Mouse (Mus musculus) MEL (cell line): ENCODE results near the gene Tmem234. TPM values are rescaled to one million over a fixed set of nuclear protein-coding genes. Genes with fewer than 3 reads are reported as not detected.

Source experiments
- DNase-seq: peaks from one replicate; pipeline ENCODE4 v3.0.0; 2011; ENCODE audit warnings: low read depth, low spot score
- H3K27ac ChIP-seq: 2 replicates; pipeline ENCODE4 v1.5.1; 2012; ENCODE audit warnings: low read depth, mild to moderate bottlenecking, control low read depth, low read length, moderate library complexity; ENCODE audit not compliant: control insufficient read depth
- H3K27me3 ChIP-seq, 2 experiments: fragments of 150-350 bp in 1 of 2; sonication (generic) in 1 of 2; 2 replicates each; pipeline ENCODE4 v1.6.1; 2012; ENCODE audit warnings: low read length in 2 of 2, mild to moderate bottlenecking in 2 of 2, improper control_type of control experiment in 1 of 2, moderate library complexity in 1 of 2; ENCODE audit not compliant: insufficient read depth in 2 of 2, control insufficient read depth in 1 of 2
- H3K36me3 ChIP-seq, 2 experiments: 2 replicates each; pipeline ENCODE4 v1.6.1; 2012 to 2014; ENCODE audit warnings: low read length in 2 of 2, improper control_type of control experiment in 1 of 2, inconsistent platforms in 1 of 2, mild to moderate bottlenecking in 1 of 2; ENCODE audit not compliant: insufficient read depth in 2 of 2, control insufficient read depth in 1 of 2
- H3K4me1 ChIP-seq, 2 experiments: fragments of 150-350 bp in 1 of 2; sonication (generic) in 1 of 2; 2 replicates each; pipeline ENCODE4 v1.6.1; 2012; ENCODE audit warnings: low read length in 2 of 2, improper control_type of control experiment in 1 of 2, mild to moderate bottlenecking in 1 of 2; ENCODE audit not compliant: insufficient read depth in 2 of 2, control insufficient read depth in 1 of 2
- H3K4me3 ChIP-seq, 2 experiments: fragments of 150-350 bp in 1 of 2; sonication (generic) in 1 of 2; 2 replicates each; pipeline ENCODE4 v1.5.1; 2012; ENCODE audit warnings: low read depth in 2 of 2, low read length in 2 of 2, mild to moderate bottlenecking in 2 of 2, moderate library complexity in 2 of 2, control low read depth in 1 of 2, improper control_type of control experiment in 1 of 2; ENCODE audit not compliant: control insufficient read depth in 1 of 2, insufficient read depth in 1 of 2
- H3K79me2 ChIP-seq: 2 replicates; pipeline ENCODE4 v1.6.1; 2012; ENCODE audit warnings: mild to moderate bottlenecking, low read length, moderate library complexity; ENCODE audit not compliant: control insufficient read depth, poor library complexity, insufficient read depth
- H3K9ac ChIP-seq: 2 replicates; pipeline ENCODE4 v1.6.1; 2012; ENCODE audit warnings: low read depth, mild to moderate bottlenecking, control low read depth, low read length, moderate library complexity; ENCODE audit not compliant: control insufficient read depth, poor library complexity, severe bottlenecking
- H3K9me3 ChIP-seq: fragments of 150-350 bp; sonication (generic); replicated peaks from 2 replicates; pipeline ENCODE4 v1.6.1; 2012; ENCODE audit warnings: mild to moderate bottlenecking, low read length, improper control_type of control experiment, moderate library complexity; ENCODE audit not compliant: insufficient read depth
- CTCF ChIP-seq, 3 experiments: IDR thresholded peaks in 2 of 3; conservative IDR thresholded peaks in 1 of 3; 2 replicates each; pipeline ENCODE4 v1.5.1; 2011 to 2012; ENCODE audit warnings: low read length in 3 of 3, low read depth in 2 of 3, mild to moderate bottlenecking in 2 of 3, improper control_type of control experiment in 1 of 3, inconsistent platforms in 1 of 3, mixed read lengths in 1 of 3, moderate library complexity in 1 of 3; ENCODE audit not compliant: control insufficient read depth in 1 of 3, insufficient read depth in 1 of 3, poor library complexity in 1 of 3, severe bottlenecking in 1 of 3
- ELF1 ChIP-seq: IDR thresholded peaks from 2 replicates; pipeline ENCODE4 v1.6.1; 2014; ENCODE audit warnings: low read depth, mild to moderate bottlenecking, inconsistent platforms, low read length, improper control_type of control experiment, moderate library complexity
- EP300 ChIP-seq, 2 experiments: IDR thresholded peaks; 2 replicates each; pipeline ENCODE4 v1.6.1; 2011; ENCODE audit warnings: improper control_type of control experiment in 2 of 2, low read length in 2 of 2, low read depth in 1 of 2, mild to moderate bottlenecking in 1 of 2
- ETS1 ChIP-seq: IDR thresholded peaks from 2 replicates; pipeline ENCODE4 v1.6.1; 2012; ENCODE audit warnings: low read depth, mild to moderate bottlenecking, inconsistent platforms, low read length, improper control_type of control experiment, moderate library complexity
- GABPA ChIP-seq: IDR thresholded peaks from 2 replicates; pipeline ENCODE4 v1.6.1; 2012; ENCODE audit warnings: low read depth, mild to moderate bottlenecking, inconsistent platforms, low read length, improper control_type of control experiment, moderate library complexity
- GATA1 ChIP-seq: IDR thresholded peaks from 2 replicates; pipeline ENCODE4 v1.6.1; 2011; ENCODE audit warnings: low read depth, low read length, improper control_type of control experiment
- HCFC1 ChIP-seq: IDR thresholded peaks from 2 replicates; pipeline ENCODE4 v1.6.1; 2012; ENCODE audit warnings: low read depth, mild to moderate bottlenecking, inconsistent platforms, low read length, improper control_type of control experiment, moderate library complexity
- MAFK ChIP-seq: IDR thresholded peaks from 2 replicates; pipeline ENCODE4 v1.6.1; 2011; ENCODE audit warnings: low read depth, mild to moderate bottlenecking, low read length, improper control_type of control experiment, borderline replicate concordance
- MEF2A ChIP-seq: IDR thresholded peaks from 2 replicates; pipeline ENCODE4 v1.6.1; 2014; ENCODE audit warnings: low read depth, mild to moderate bottlenecking, inconsistent platforms, low read length, improper control_type of control experiment; ENCODE audit not compliant: poor library complexity, insufficient replicate concordance, severe bottlenecking; ENCODE audit errors: extremely low read depth
- MYB ChIP-seq: IDR thresholded peaks from 2 replicates; pipeline ENCODE4 v1.6.1; 2011; ENCODE audit warnings: mild to moderate bottlenecking, low read depth, low read length, improper control_type of control experiment
- NELFE ChIP-seq: IDR thresholded peaks from 2 replicates; pipeline ENCODE4 v1.6.1; 2011; ENCODE audit warnings: low read depth, low read length, improper control_type of control experiment
- POLR2A ChIP-seq, 2 experiments: IDR thresholded peaks; 2 replicates each; pipeline ENCODE4 v1.6.1; 2011 to 2012; ENCODE audit warnings: low read length in 2 of 2, mild to moderate bottlenecking in 2 of 2, control low read depth in 1 of 2, improper control_type of control experiment in 1 of 2, low read depth in 1 of 2, moderate library complexity in 1 of 2; ENCODE audit not compliant: control insufficient read depth in 1 of 2, insufficient read depth in 1 of 2, poor library complexity in 1 of 2
- POLR2AphosphoS5 ChIP-seq: IDR thresholded peaks from 2 replicates; pipeline ENCODE4 v1.6.1; 2012; ENCODE audit warnings: low read depth, borderline replicate concordance, mild to moderate bottlenecking, inconsistent platforms, low read length, moderate library complexity, mixed read lengths
- RCOR1 ChIP-seq: IDR thresholded peaks from 2 replicates; pipeline ENCODE4 v1.6.1; 2012; ENCODE audit warnings: low read depth, mild to moderate bottlenecking, inconsistent platforms, low read length, improper control_type of control experiment
- SMC3 ChIP-seq: IDR thresholded peaks from 2 replicates; pipeline ENCODE4 v1.6.1; 2011; ENCODE audit warnings: low read depth, low read length, improper control_type of control experiment
- TCF12 ChIP-seq: IDR thresholded peaks from 2 replicates; pipeline ENCODE4 v1.6.1; 2014; ENCODE audit warnings: low read depth, mild to moderate bottlenecking, inconsistent platforms, low read length, improper control_type of control experiment, moderate library complexity
- UBTF ChIP-seq: IDR thresholded peaks from 2 replicates; pipeline ENCODE4 v1.6.1; 2012; ENCODE audit warnings: low read depth, mild to moderate bottlenecking, inconsistent platforms, low read length, improper control_type of control experiment, moderate library complexity, borderline replicate concordance; ENCODE audit not compliant: insufficient read depth
- USF2 ChIP-seq, 2 experiments: IDR thresholded peaks; 2 replicates each; pipeline ENCODE4 v1.6.1; 2011 to 2012; ENCODE audit warnings: improper control_type of control experiment in 2 of 2, low read length in 2 of 2, borderline replicate concordance in 1 of 2, inconsistent platforms in 1 of 2, low read depth in 1 of 2, mild to moderate bottlenecking in 1 of 2; ENCODE audit not compliant: insufficient read depth in 1 of 2
- ZC3H11A ChIP-seq: IDR thresholded peaks from 2 replicates; pipeline ENCODE4 v1.6.1; 2012; ENCODE audit warnings: low read depth, mild to moderate bottlenecking, inconsistent platforms, low read length, improper control_type of control experiment
- ZKSCAN1 ChIP-seq: IDR thresholded peaks from 2 replicates; pipeline ENCODE4 v1.6.1; 2012; ENCODE audit warnings: low read depth, mild to moderate bottlenecking, inconsistent platforms, low read length, improper control_type of control experiment, moderate library complexity
- polyA plus RNA-seq, 2 experiments: library from polyadenylated mRNA; stranded (reverse) in 1 of 2; unstranded in 1 of 2; fragments of >175 nt in 1 of 2; fragments of >200 nt in 1 of 2; gene quantifications; 2 replicates each; pipeline versions ENCODE4 v1.2.1 to v1.2.4; 2012; ENCODE audit warnings: low replicate concordance in 2 of 2, low read depth in 1 of 2; ENCODE audit not compliant: insufficient read length in 2 of 2, insufficient read depth in 1 of 2, missing spikeins in 1 of 2
- total RNA-seq: library from RNA; depleted of rRNA; stranded (reverse); fragments of 300-350 nt; gene quantifications from 2 replicates; pipeline ENCODE4 v1.2.3, GENCODE M21; 2012

Tmem234 gene
- total and polyA plus RNA-seq, 3 experiments, result 148 to 220 TPM; not detected in 1

DNA sequence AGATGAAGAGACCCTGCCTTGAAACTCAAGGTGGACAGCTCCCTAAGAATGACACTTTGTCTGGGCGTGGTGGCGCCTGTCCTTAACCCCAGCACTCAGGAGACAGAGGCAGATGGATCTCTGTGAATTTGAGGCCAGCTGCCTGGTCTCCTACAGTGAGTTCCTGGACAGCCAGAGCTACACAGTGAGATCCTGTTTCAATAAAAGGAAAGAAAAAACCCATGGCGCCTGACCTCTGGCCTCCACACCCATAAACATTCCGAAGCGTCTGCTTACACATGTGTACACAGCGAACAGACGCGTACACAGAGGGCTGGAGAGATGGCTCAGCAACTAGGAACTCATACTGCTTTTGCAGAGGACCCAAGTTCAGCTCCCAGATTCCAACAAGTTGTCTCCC is 36.8 kb upstream of the Tmem234 start:
- no peak overlapping the region for H3K9ac ChIP-seq

DNA sequence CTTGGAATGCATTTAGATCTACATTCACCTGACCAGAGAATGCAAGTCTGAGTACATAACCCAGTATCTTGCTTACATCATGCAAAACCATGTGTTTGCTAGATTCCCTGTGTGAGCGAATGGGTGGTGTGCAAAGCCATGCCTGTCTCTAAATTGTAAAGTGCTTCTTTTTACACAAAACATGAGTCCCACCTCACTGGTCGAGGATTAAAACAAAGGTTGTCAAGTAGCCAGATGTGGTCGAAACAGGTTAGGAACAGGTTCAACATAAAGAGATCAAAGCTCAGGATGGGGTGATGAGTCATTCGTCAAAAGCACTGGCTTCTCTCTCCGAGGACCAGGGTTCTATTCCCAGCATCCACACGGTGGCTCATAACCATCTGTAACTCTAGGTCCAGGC is 35.3 kb upstream of the Tmem234 start:
- Histone ChIP-seq H3K9ac (no peak overlapping the region), H3K4me1 (no peaks in the 10 kb centered on the region), H3K9me3 (no peaks in the 10 kb centered on the region), H3K27me3 (no peaks in the 10 kb centered on the region; a peak in 2 of 4 replicates), H3K27ac (no peak overlapping the region), H3K4me3 (no peak overlapping the region), H3K79me2 (no peaks in the 10 kb centered on the region), H3K36me3 (no peaks in the 10 kb centered on the region)
- TF ChIP-seq NELFE, result no peak
- no peak for TF ChIP-seq ZKSCAN1
- no peak for TF ChIP-seq POLR2AphosphoS5
- no peak for DNase-seq

More for the DNA sequence above, 36.8 kb upstream of the Tmem234 start:
- Histone ChIP-seq H3K4me1 (no peaks in the 10 kb centered on the region), H3K27ac (no peak overlapping the region), H3K4me3 (no peak overlapping the region), H3K36me3 (no peaks in the 10 kb centered on the region), H3K9me3 (no peaks in the 10 kb centered on the region), H3K27me3 (no peaks in the 10 kb centered on the region; a peak in 2 of 4 replicates), H3K79me2 (no peaks in the 10 kb centered on the region)
- DNase-seq, result no peak
- TF ChIP-seq ZKSCAN1 (no peak), USF2 (IDR thresholded peaks at IDR 0.05; ENCODE audit: borderline replicate concordance in 1 of 2, insufficient read depth in 1 of 2, low read depth in 1 of 2, low read length in 2 of 2) (no peak), POLR2A (IDR thresholded peaks at IDR 0.05; ENCODE audit: control insufficient read depth in 1 of 2, insufficient read depth in 1 of 2, low read depth in 1 of 2, low read length in 2 of 2, poor library complexity in 1 of 2) (no peak), RCOR1 (no peak), ELF1 (no peak)

DNA sequence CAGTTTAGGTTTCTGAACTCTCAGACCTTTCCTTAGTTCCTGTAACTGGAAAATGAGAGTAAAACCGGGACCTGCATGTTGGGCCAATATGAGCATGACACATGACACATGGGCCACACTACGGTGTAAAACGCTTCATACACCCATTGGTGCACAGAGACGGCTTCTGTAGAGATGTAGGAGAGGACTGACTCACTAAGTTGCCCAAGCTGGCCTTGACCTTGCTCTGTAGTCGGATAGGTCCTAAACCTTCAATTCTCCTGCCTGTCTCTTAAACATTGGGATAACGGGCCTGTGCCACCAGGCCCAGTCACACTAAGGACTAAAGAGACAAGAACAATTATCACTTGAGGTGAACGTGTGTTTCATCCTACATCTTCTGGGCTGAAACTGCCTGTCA is 32.1 kb upstream of the Tmem234 start:
- no peak for DNase-seq
- Histone ChIP-seq H3K9ac (no peak overlapping the region), H3K9me3 (no peaks in the 10 kb centered on the region), H3K79me2 (no peaks in the 10 kb centered on the region), H3K27ac (no peak overlapping the region), H3K36me3 (no peaks in the 10 kb centered on the region), H3K4me1 (no peaks in the 10 kb centered on the region), H3K27me3 (no peaks in the 10 kb centered on the region; a peak in 2 of 4 replicates), H3K4me3 (no peak overlapping the region)
- TF ChIP-seq MYB (no peak), HCFC1 (no peak), ELF1 (no peak), TCF12 (no peak), GATA1 (no peak), MAFK (no peak), MEF2A (no peak), POLR2AphosphoS5 (no peak), EP300 (IDR thresholded peaks at IDR 0.05; ENCODE audit: low read depth in 1 of 2, low read length in 2 of 2) (no peak), SMC3 (no peak), UBTF (no peak), ETS1 (no peak), ZC3H11A (no peak), CTCF (IDR thresholded peaks at IDR 0.05 in 2 of 3, conservative IDR thresholded peaks at IDR 0.05 in 1 of 3; ENCODE audit: control insufficient read depth in 1 of 3, insufficient read depth in 1 of 3, low read depth in 2 of 3, low read length in 3 of 3, poor library complexity in 1 of 3, severe bottlenecking in 1 of 3) (no peak), GABPA (no peak)
